Mouse (Mus musculus) myocyte (in vitro differentiated cells): ENCODE measurements around the gene Eddm3b. TPM values are rescaled to one million over a fixed set of nuclear protein-coding genes. Genes with fewer than 3 reads are reported as not detected.

Experiments
- H3K27me3 ChIP-seq: one replicate; pipeline ENCODE4 v1.6.1; 2011; ENCODE audit not compliant: control insufficient read depth, insufficient read depth, insufficient read length
- H3K36me3 ChIP-seq: one replicate; pipeline ENCODE4 v1.6.1; 2011; ENCODE audit not compliant: control insufficient read depth, insufficient read depth
- H3K4me2 ChIP-seq: one replicate; pipeline ENCODE4 v1.6.1; 2011; ENCODE audit warnings: low read depth, control low read depth
- H3K4me3 ChIP-seq: one replicate; pipeline ENCODE4 v1.5.1; 2011; ENCODE audit warnings: mild to moderate bottlenecking, control low read depth, moderate library complexity
- H3K79me2 ChIP-seq: one replicate; pipeline ENCODE4 v1.6.1; 2011; ENCODE audit not compliant: control insufficient read depth, insufficient read depth
- H3ac ChIP-seq: one replicate; pipeline ENCODE4 v1.6.1; 2011; ENCODE audit not compliant: control insufficient read depth, insufficient read length
- CEBPB ChIP-seq: IDR thresholded peaks from 2 replicates; pipeline ENCODE4 v1.6.1; 2011; ENCODE audit warnings: mild to moderate bottlenecking, moderate library complexity; ENCODE audit not compliant: poor library complexity, insufficient read depth, severe bottlenecking
- E2F4 ChIP-seq: IDR thresholded peaks from one replicate; pipeline ENCODE4 v1.6.1; 2011; ENCODE audit warnings: mild to moderate bottlenecking, control low read depth, moderate library complexity; ENCODE audit not compliant: insufficient read depth
- MAX ChIP-seq: IDR thresholded peaks from one replicate; pipeline ENCODE4 v1.6.1; 2011; ENCODE audit warnings: low read depth, mild to moderate bottlenecking, control low read depth
- MYOD1 ChIP-seq, 3 experiments: IDR thresholded peaks; one replicate each; pipeline ENCODE4 v1.6.1; 2011; ENCODE audit warnings: control low read depth in 2 of 3, low read depth in 2 of 3, mild to moderate bottlenecking in 2 of 3, moderate library complexity in 1 of 3; ENCODE audit not compliant: insufficient read length in 2 of 3, control insufficient read depth in 1 of 3
- MYOG ChIP-seq, 3 experiments: IDR thresholded peaks; one replicate each; pipeline ENCODE4 v1.6.1; 2011; ENCODE audit warnings: control low read depth in 2 of 3, low read depth in 2 of 3, mild to moderate bottlenecking in 2 of 3; ENCODE audit not compliant: insufficient read length in 2 of 3, control insufficient read depth in 1 of 3, insufficient read depth in 1 of 3
- POLR2A ChIP-seq: IDR thresholded peaks from one replicate; pipeline ENCODE4 v1.6.1; 2011; ENCODE audit warnings: low read depth, mild to moderate bottlenecking, control low read depth, moderate library complexity; ENCODE audit not compliant: insufficient read length
- POLR2AphosphoS2 ChIP-seq: IDR thresholded peaks from one replicate; pipeline ENCODE4 v1.6.1; 2011; ENCODE audit warnings: low read depth, control low read depth; ENCODE audit not compliant: insufficient read length
- REST ChIP-seq: IDR thresholded peaks from one replicate; pipeline ENCODE4 v1.6.1; 2011; ENCODE audit warnings: mild to moderate bottlenecking, control low read depth, moderate library complexity; ENCODE audit not compliant: insufficient read depth, insufficient read length
- SRF ChIP-seq: IDR thresholded peaks from one replicate; pipeline ENCODE4 v1.6.1; 2011; ENCODE audit warnings: low read depth; ENCODE audit not compliant: control insufficient read depth, insufficient read length
- TCF12 ChIP-seq: IDR thresholded peaks from one replicate; pipeline ENCODE4 v1.6.1; 2011; ENCODE audit warnings: mild to moderate bottlenecking, control low read depth; ENCODE audit not compliant: poor library complexity, insufficient read depth, severe bottlenecking
- TCF3 ChIP-seq: IDR thresholded peaks from one replicate; pipeline ENCODE4 v1.6.1; 2011; ENCODE audit warnings: low read depth, control low read depth; ENCODE audit not compliant: insufficient read length
- USF1 ChIP-seq: IDR thresholded peaks from one replicate; pipeline ENCODE4 v1.6.1; 2011; ENCODE audit warnings: low read depth, mild to moderate bottlenecking, control low read depth, moderate library complexity
- polyA plus RNA-seq: library from polyadenylated mRNA; unstranded; fragments of >200 nt; fragmentation: generic; extraction: Trizol; gene quantifications from one replicate; pipeline ENCODE4 v1.2.1, GENCODE M21; 2012; ENCODE audit warnings: missing spikeins

Gene Eddm3b
- polyA plus RNA-seq, 1 experiment: 0.05 TPM

- Histone ChIP-seq H3K79me2 (no peaks in the 10 kb centered on the region), H3K27me3 (no peaks in the 10 kb centered on the region), H3K36me3 (no peaks in the 10 kb centered on the region), H3ac (no peak overlapping the region), H3K4me3 (no peak overlapping the region), H3K4me2 (no peak overlapping the region)
- TF ChIP-seq CEBPB (no peak), MYOG (IDR thresholded peaks at IDR 0.05; ENCODE audit: control insufficient read depth in 1 of 3, insufficient read depth in 1 of 3, insufficient read length in 2 of 3, low read depth in 2 of 3) (no peak), TCF12 (no peak), POLR2A (no peak), POLR2AphosphoS2 (no peak), MYOD1 (IDR thresholded peaks at IDR 0.05; ENCODE audit: control insufficient read depth in 1 of 3, insufficient read length in 2 of 3, low read depth in 2 of 3) (no peak), USF1 (no peak), E2F4 (no peak), TCF3 (no peak), MAX (no peak), SRF (no peak), REST (no peak)
These were observed 51.2 kb downstream of the Eddm3b start for GRCm38 (mm10) chr14:51165435-51165834.

- no peaks in the 10 kb centered on the region for H3K79me2 ChIP-seq
- H3K36me3 ChIP-seq: no peaks in the 10 kb centered on the region
- no peak for TF ChIP-seq MYOD1 (IDR thresholded peaks at IDR 0.05; ENCODE audit: control insufficient read depth in 1 of 3, insufficient read length in 2 of 3, low read depth in 2 of 3)
- TF ChIP-seq MAX: no peak
- TF ChIP-seq TCF3: no peak
- TF ChIP-seq MYOG (IDR thresholded peaks at IDR 0.05; ENCODE audit: control insufficient read depth in 1 of 3, insufficient read depth in 1 of 3, insufficient read length in 2 of 3, low read depth in 2 of 3): no peak
These were observed 51.8 kb downstream of the Eddm3b start for GRCm38 (mm10) chr14:51166068-51166467.

More at GRCm38 (mm10) chr14:51166068-51166467, 51.8 kb downstream of the Eddm3b start:
- no peak overlapping the region for H3K4me3 ChIP-seq
- no peak overlapping the region for H3ac ChIP-seq
- H3K4me2 ChIP-seq: no peak overlapping the region
- H3K27me3 ChIP-seq: no peaks in the 10 kb centered on the region

Other genes with a start within 250 kb of the Eddm3b start
- gene Tep1, start 243.9 kb upstream of the Eddm3b start, polyA plus RNA-seq: 20.6 TPM
- 4.9 TPM for gene Klhl33, start 216.9 kb upstream of the Eddm3b start, polyA plus RNA-seq
- 81.0 TPM for gene Osgep, start 189.5 kb upstream of the Eddm3b start, polyA plus RNA-seq
- gene Apex1, start 189.5 kb upstream of the Eddm3b start, polyA plus RNA-seq: 113 TPM
- gene Pip4p1, start 183.6 kb upstream of the Eddm3b start, polyA plus RNA-seq: 71.3 TPM
- 20.4 TPM for gene Pnp, start 183.3 kb upstream of the Eddm3b start, polyA plus RNA-seq
- gene Gm49342, start 169.9 kb upstream of the Eddm3b start, polyA plus RNA-seq: 11.9 TPM
- gene Pnp2, start 158.4 kb upstream of the Eddm3b start, polyA plus RNA-seq: 0.08 TPM
- gene Rnase10, start 106.7 kb upstream of the Eddm3b start, polyA plus RNA-seq: 0.10 TPM
- not detected for gene Rnase9, start 72.6 kb upstream of the Eddm3b start, polyA plus RNA-seq
- gene Rnase11, start 64.3 kb upstream of the Eddm3b start, polyA plus RNA-seq: not detected
- gene Rnase12, start 56.8 kb upstream of the Eddm3b start, polyA plus RNA-seq: not detected
- not detected for gene Olfr750, start 40.0 kb upstream of the Eddm3b start, polyA plus RNA-seq
- gene Rnase4, start 23.3 kb upstream of the Eddm3b start, polyA plus RNA-seq: 17.8 TPM
- 1.3 TPM for gene Ang, start 23.3 kb upstream of the Eddm3b start, polyA plus RNA-seq
- gene Rnase6, start 9.5 kb downstream of the Eddm3b start, polyA plus RNA-seq: 0.12 TPM
- gene Rnase1, start 32.4 kb downstream of the Eddm3b start, polyA plus RNA-seq: 0.17 TPM
- gene Rnase2b, start 47.8 kb downstream of the Eddm3b start, polyA plus RNA-seq: not detected
- gene Ang2, start 84.7 kb downstream of the Eddm3b start, polyA plus RNA-seq: 1.4 TPM
- gene Ear14, start 89.0 kb downstream of the Eddm3b start, polyA plus RNA-seq: not detected
- gene Rnase2a, start 141.7 kb downstream of the Eddm3b start, polyA plus RNA-seq: 0.43 TPM
- gene Gm7247, start 247.3 kb downstream of the Eddm3b start, polyA plus RNA-seq: not detected